ENCODE assay signal across 14 mouse cellular contexts in the genomic region with DNA sequence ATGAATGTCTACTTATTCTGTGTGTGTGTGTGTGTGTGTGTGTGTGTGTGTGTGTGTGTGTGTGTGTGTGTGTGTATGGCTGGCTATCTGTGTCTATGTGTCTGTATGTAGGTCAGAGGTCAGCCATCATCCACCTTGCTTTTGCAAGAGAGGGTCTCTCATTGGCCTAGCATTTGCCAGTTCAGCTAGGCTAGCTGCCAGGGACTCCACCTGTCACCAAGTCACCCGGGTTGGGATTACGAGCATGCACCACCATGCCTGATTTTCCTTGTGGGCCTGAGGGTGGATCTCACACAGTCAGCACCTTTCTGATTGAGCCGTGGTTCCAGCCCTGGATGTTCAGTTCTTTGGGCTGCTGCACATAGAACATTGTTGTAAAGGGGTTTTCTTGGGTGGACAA. TPM values are rescaled to one million over a fixed set of nuclear protein-coding genes. Genes with fewer than 3 reads are reported as not detected.
DNase-seq lines count a peak whose midpoint lies in the region; TF ChIP-seq lines count a peak whose summit lies in the region.
"Had no signal": no experiment of that assay in that cellular context is flagged by ENCODE, and none has a peak within 500 bp of the region (broad histone marks: within the 10 kb centered on the region; RNA-seq: fewer than 3 reads in every experiment).

No protein-coding gene starts in this region.

- no peak for TF ChIP-seq CTCF in cerebellum, adult 2 months (IDR thresholded peaks at IDR 0.05; ENCODE audit: borderline replicate concordance, insufficient read depth, low read depth, low read length)

- peaks cover 20% of the 10 kb centered on the region; the same call in 1 of the 2 replicates for H3K4me1 ChIP-seq in cerebellum, adult 2 months (ENCODE audit: control insufficient read depth, insufficient read depth, low read length)

- no peak overlapping the region for H3K27ac ChIP-seq in cerebellum, adult 2 months (ENCODE audit: insufficient read depth, low read length)

- no peak overlapping the region for H3K4me3 ChIP-seq in cerebellum, adult 2 months (replicated peaks; ENCODE audit: insufficient read depth, low read depth, low read length)

- 64% methylated on average over 3 of the region's 3 CpGs for WGBS in cerebellum, adult 2 months

- TF ChIP-seq POLR2A in cerebellum, adult 2 months (IDR thresholded peaks at IDR 0.05; ENCODE audit: borderline replicate concordance, insufficient read depth, low read length): no peak

- peak; percentile 69 for DNase-seq in cerebellum, postnatal 10 days
- no peak for DNase-seq in cerebellum, adult 2 months
- DNase-seq: adrenal gland, adult 2 months; adrenal gland, adult 8-10 months; adrenal gland, postnatal 10 days; adrenal gland, postnatal 14 days; adrenal gland, postnatal 25 days; adrenal gland, postnatal 36 days; B cell, adult 2 months; cerebellum, adult 11 months; cerebellum, adult 11-12 months; cerebellum, adult 18-20 months; cerebellum, adult 8-10 months had no signal

- no peaks in the 10 kb centered on the region for H3K27me3 ChIP-seq in cerebellum, adult 2 months (ENCODE audit: control insufficient read depth, insufficient read depth, low read length)
- H3K27me3 ChIP-seq: Patski had no signal

RNA-seq across cellular contexts. Expression of gene Zfpm1, which starts 45.4 kb away (rescaled TPM):
- 19.6 and 20.1 TPM in 2 replicates for polyA plus RNA-seq in cerebellum, adult 2 months (2012; rRNA removed)

Comparison
In these comparisons a context has a peak if more than half of its experiments do, and no peak if none do; other contexts are left out.
1. DNase-seq: peak in cerebellum, postnatal 10 days (2 of 2); none in cerebellum, adult 2 months (0 of 2).